Mouse (Mus musculus) hematopoietic stem cell, adult 5-6 weeks (primary cell): ENCODE measurements around the gene 1810055G02Rik. TPM values are rescaled to one million over a fixed set of nuclear protein-coding genes. Genes with fewer than 3 reads are reported as not detected.

Source experiments
- ATAC-seq, 2 experiments: fragments of 125-278 bp in 1 of 2; replicated peaks in 1 of 2; 2 replicates each; pipeline ENCODE4 v1.8.0; 2016 to 2017; ENCODE audit warnings: inconsistent platforms in 2 of 2, mild to moderate bottlenecking in 2 of 2, moderate number of reproducible peaks in 2 of 2, low read depth in 1 of 2, moderate TSS enrichment in 1 of 2; ENCODE audit not compliant: low FRiP score in 2 of 2, poor library complexity in 2 of 2, severe bottlenecking in 2 of 2, insufficient read depth in 1 of 2, low TSS enrichment in 1 of 2
- total RNA-seq: library from RNA; stranded (forward); fragments of 172-1452, 232-1000 nt; gene quantifications from 2 replicates; pipeline ENCODE4 v1.2.3, GENCODE M21; 2017

The 1810055G02Rik gene
- total RNA-seq, 1 experiment from 2014 or later = 4.6 TPM

DNA sequence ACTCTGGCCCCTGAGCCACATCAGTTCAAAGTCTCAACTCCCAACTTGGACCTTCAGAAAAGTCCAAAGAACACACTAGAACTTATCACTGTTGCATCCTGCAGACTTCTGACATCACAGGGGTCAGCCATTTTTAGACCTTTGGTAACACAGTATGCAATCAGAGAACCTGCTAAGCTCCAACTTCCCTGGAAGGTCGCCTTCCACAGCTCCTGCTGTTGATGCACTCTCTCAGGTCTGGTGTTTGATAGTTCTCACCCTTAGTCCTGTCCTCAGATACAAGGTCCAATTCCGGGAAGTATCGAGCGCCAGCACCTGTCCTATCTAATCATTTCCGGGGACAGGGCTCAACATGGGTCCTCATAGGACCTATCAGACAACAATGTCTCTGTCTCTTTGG, 16.8 kb upstream of the 1810055G02Rik start:
- no peak for ATAC-seq

- ATAC-seq = no peak
These were observed 15.5 kb upstream of the 1810055G02Rik start for GRCm38 (mm10) chr19:3692414-3693145.

GRCm38 (mm10) chr19:3694476-3694875, 13.6 kb upstream of the 1810055G02Rik start:
- no peak for ATAC-seq

DNA sequence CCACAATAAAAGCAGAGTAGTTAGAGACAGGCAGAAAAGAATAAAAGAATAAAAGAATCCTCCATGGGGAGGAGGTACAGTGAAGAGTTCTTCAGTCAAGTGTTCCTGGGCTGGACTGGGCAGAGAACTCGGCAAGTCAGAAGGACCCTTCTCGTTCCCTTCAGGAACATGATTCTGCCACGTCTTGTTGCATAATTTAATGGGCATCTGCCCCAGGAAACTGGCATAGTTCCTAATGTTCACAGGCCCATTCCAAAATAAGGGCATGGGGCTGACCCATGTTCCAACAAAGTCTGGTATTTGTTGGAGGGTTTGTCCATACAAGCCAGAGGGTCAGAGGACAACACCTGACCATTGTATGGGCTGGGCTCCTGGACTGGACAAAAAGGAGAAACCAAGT, 13.1 kb upstream of the 1810055G02Rik start:
- ATAC-seq = no peak

DNA sequence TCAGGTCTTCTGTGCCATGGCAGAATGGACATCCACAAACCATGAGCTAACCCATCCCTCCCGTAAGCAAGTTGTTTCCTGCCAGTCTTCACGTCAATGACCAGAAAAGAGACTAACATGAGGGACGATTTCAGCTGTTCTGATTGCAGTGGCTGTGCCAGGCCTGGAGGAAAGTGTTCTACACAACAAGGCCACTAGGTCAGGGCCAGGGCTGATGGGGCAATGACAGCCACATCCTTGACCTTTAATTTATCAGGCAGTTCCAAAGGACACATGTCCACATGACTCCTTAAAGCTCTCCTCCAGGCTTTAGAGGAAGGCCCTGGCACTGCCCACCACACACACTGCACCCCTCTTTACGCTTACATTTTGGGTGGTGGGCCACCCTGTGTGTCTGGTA, 12.6 kb upstream of the 1810055G02Rik start:
- ATAC-seq = no peak

DNA sequence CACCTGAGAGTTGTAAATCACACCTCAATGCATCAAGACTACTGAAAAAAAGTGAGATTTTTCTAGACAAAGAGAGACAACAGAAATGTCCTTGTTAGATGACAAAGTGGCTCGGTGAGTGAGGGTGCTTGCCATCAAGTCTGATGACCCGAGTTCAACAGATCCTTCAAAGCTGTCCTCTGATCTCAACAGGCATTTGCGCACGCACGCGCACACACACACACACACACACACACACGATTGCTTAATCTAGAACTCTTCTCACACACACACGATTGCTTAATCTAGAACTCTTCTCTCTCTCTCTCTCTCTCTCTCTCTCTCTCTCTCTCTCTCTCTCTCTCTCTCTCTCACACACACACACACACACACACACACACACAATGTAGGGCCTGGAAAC, 12.1 kb upstream of the 1810055G02Rik start:
- no peak for ATAC-seq

DNA sequence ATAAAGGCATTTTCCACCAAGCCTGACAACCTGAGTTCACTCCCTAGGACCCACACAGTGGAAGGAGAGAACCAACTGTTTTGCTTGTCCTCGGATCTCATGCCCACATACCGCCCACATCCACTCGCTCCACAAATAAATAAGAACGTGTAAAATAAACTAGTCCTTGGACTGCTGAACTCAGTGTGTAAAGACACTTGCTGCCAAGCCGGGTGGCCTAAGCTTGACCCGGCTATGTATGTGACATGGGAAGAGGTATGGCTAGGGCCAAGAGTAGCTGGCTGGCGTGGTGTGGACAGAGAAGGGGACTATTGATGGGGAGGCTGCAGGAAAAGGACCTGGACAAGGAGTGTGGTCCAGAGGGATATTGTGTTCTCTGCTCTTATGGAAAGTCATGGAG, 10.1 kb upstream of the 1810055G02Rik start:
- ATAC-seq = no peak

DNA sequence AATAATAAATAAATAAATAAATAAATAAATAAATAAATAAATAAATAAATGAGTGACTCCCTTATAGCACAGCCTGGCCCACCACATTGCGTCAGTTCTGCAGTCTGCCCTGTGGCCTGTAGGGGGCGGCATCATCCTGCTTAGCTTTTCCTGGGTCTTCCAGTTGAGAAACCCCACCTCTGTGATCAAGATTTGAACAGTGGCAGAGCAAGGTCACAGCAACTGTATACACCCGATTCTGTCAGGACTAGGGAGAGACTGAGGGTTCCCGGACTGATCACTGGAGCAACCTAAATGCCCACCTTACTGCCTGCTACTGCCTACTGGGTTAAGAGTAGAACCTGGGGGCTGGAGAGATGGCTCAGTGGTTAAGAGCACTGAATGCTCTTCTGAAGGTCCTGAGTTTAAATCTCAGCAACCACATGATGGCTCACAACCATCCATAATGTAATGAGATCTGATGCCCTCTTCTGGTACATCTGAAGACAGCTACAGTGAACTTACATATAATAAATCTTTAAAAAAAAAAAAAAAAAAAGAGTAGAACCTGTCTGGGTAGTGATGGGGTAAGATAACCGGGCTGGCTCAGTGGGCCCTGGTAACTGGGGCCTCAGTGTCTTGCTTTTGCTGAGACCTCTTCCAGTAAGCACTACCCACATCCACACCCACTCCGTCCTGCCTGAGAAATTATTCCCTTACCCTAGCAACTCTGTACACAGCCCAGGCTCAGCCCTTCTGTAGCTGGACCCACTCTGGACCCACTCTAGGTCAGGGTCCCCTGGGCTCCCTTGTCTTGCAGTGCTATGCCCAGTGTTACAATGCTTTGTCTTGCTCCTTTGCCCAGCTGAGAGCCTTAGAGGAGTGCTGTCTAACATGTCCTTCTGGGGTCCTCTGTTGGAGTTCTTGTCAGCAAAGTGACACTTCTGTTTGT, 8.3 kb upstream of the 1810055G02Rik start:
- peak; percentile 37 to 78; a peak in 2 of 4 replicates for ATAC-seq

DNA sequence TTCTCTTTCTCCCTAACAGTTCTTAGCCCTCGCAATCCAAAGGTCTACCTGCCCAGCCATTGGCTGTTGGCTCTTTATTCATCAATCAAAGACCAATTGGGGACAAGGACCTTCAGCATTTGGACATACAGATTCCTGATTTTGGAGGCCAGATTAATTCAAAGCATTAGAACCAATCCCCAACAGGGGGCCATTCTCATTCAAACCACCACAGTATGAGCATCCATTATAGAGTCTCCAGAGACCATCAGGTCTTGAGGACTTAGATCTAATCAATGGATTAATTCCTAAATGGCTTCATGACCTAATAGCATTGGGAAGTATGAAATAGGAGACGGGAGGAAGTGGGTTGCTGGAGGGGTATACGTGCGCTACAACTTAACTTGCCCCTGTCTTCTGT, 5.6 kb upstream of the 1810055G02Rik start:
- ATAC-seq = no peak

DNA sequence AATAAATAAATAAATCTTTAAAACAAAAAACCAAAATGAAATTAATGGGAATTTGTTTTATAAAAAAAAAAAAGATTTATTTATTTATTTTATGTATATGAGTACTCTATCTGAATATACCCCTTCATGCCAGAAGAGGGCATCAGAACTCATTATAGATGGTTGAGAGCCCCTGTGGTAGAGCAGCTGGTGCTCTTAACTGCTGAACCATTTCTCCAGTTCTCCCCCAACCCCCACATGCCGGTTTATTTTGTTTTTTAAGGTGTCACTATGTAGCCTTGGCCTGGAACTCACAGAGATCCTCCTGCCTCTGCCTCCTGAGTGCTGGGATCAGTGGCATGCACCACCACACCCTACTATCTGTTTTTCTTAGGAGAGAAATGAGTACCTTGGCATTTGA, 1.8 kb upstream of the 1810055G02Rik start:
- ATAC-seq = no peak

- no peak for ATAC-seq
These were observed 540 bp upstream of the 1810055G02Rik start for GRCm38 (mm10) chr19:3707553-3707952.

GRCm38 (mm10) chr19:3709013-3709787, 1.1 kb downstream of the 1810055G02Rik start:
- no peak for ATAC-seq

- ATAC-seq = no peak
These were observed 2.3 kb downstream of the 1810055G02Rik start for GRCm38 (mm10) chr19:3710436-3710835.

GRCm38 (mm10) chr19:3714381-3714780, 6.3 kb downstream of the 1810055G02Rik start:
- ATAC-seq = no peak

- peak; percentile 75 to 84 for ATAC-seq
These were observed 10.6 kb downstream of the 1810055G02Rik start for GRCm38 (mm10) chr19:3718481-3719361.

- ATAC-seq = peak; percentile 35 to 43; a peak in 3 of 4 replicates
These were observed 11.3 kb downstream of the 1810055G02Rik start for GRCm38 (mm10) chr19:3719362-3719891.

- no peak; a peak in 1 of 4 replicates for ATAC-seq
These were observed 15.1 kb downstream of the 1810055G02Rik start for GRCm38 (mm10) chr19:3723170-3723569.
